Mouse (Mus musculus): ENCODE results near the gene Atmin.

GRCm38 (mm10) chr8:116951369-116951768 lies 8.2 kb downstream of the Atmin start:
- TF ChIP-seq CTCF (IDR thresholded peaks at IDR 0.05; ENCODE audit: low read depth) (no peak), EP300 (IDR thresholded peaks at IDR 0.05; ENCODE audit: low read depth) (no peak)

Data from liver, embryonic 14.5 days (tissue).